Mouse (Mus musculus) neural tube, embryonic 15.5 days (tissue): Measurements from ENCODE around the gene Edrf1. TPM values are rescaled to one million over a fixed set of nuclear protein-coding genes. Genes with fewer than 3 reads are reported as not detected.
A peak's percentile ranks its signal among the peaks of the same experiment; 100 is the strongest.

Source experiments
- ATAC-seq: fragments of 200-750 bp; cut with Nextera tagmentation; 2 replicates; pipeline ENCODE4 v1.8.0; 2017; ENCODE audit warnings: mild to moderate bottlenecking, moderate TSS enrichment, moderate library complexity; ENCODE audit not compliant: low FRiP score
- H3K27ac ChIP-seq: fragments of 300-500 bp; sonication (generic); replicated peaks from 2 replicates; pipeline ENCODE4 v1.5.1; 2015; ENCODE audit warnings: mild to moderate bottlenecking, inconsistent platforms
- H3K27me3 ChIP-seq: fragments of 300-500 bp; sonication (generic); replicated peaks from 2 replicates; pipeline ENCODE4 v1.6.1; 2015; ENCODE audit warnings: inconsistent platforms
- H3K36me3 ChIP-seq: fragments of 300-500 bp; sonication (generic); 2 replicates; pipeline ENCODE4 v1.6.1; 2015; ENCODE audit warnings: inconsistent platforms
- H3K4me1 ChIP-seq: fragments of 300-500 bp; sonication (generic); 2 replicates; pipeline ENCODE4 v1.6.1; 2015; ENCODE audit warnings: inconsistent platforms
- H3K4me2 ChIP-seq: fragments of 300-500 bp; sonication (generic); 2 replicates; pipeline ENCODE4 v1.6.1; 2015; ENCODE audit warnings: inconsistent platforms, mild to moderate bottlenecking, moderate library complexity
- H3K4me3 ChIP-seq: fragments of 300-500 bp; sonication (generic); replicated peaks from 2 replicates; pipeline ENCODE4 v1.5.1; 2015; ENCODE audit warnings: mild to moderate bottlenecking, inconsistent platforms
- H3K9ac ChIP-seq: fragments of 300-500 bp; sonication (generic); replicated peaks from 2 replicates; pipeline ENCODE4 v1.6.1; 2015; ENCODE audit warnings: mild to moderate bottlenecking, inconsistent platforms
- H3K9me3 ChIP-seq: fragments of 300-500 bp; sonication (generic); replicated peaks from 2 replicates; pipeline ENCODE4 v1.6.1; 2016; ENCODE audit warnings: inconsistent platforms
- WGBS: fragments of 180-500 bp; shearing (Covaris S2); methylation state at CpG from one replicate; pipeline ENCODE4 v1.1.7; 2015; ENCODE audit warnings: mixed read lengths; 5-methylcytosine and 5-hydroxymethylcytosine counted together
- polyA plus RNA-seq: library from polyadenylated mRNA; unstranded; fragments of >200 nt; fragmentation: Nextera tagmentation; extraction: Ambion mirVana; gene quantifications from 2 replicates; pipeline ENCODE4 v1.2.1, GENCODE M21; 2015

Edrf1 gene
- polyA plus RNA-seq, 1 experiment from 2014 or later: 17.8 TPM

DNA sequence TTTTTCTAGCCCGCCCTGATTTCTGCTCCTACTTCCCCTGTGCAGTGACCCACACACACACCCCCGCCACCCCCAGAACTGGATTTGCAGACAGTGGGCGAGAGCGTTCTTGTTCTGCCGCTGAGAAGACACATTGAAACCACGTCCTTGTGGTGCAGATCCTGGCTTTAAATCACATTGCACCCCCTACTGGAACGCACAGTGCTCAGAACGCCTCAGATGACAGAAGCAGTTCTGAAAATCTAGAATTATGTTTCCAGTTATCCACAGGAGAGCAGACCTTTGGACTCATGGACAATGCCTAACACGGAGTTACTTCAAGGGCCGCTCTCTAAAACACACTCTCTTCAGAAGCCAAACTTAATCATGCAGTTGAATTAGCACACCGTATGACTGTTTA is 16.6 kb upstream of the Edrf1 start:
- H3K9ac ChIP-seq: 0 out of 2 replicates have a peak overlapping the region, but pooled peaks have one; percentile 7
- no peak for ATAC-seq
- no peak overlapping the region for H3K27ac ChIP-seq
- H3K9me3 ChIP-seq: no peaks in the 10 kb centered on the region
- no peaks in the 10 kb centered on the region for H3K36me3 ChIP-seq
- H3K4me1 ChIP-seq: peaks cover 9% of the 10 kb centered on the region
- no peak overlapping the region for H3K4me3 ChIP-seq
- WGBS: 30% methylated on average over 11 of the region's 11 CpGs
- H3K27me3 ChIP-seq: no peaks in the 10 kb centered on the region
- peak overlapping the region; percentile 40 for H3K4me2 ChIP-seq

DNA sequence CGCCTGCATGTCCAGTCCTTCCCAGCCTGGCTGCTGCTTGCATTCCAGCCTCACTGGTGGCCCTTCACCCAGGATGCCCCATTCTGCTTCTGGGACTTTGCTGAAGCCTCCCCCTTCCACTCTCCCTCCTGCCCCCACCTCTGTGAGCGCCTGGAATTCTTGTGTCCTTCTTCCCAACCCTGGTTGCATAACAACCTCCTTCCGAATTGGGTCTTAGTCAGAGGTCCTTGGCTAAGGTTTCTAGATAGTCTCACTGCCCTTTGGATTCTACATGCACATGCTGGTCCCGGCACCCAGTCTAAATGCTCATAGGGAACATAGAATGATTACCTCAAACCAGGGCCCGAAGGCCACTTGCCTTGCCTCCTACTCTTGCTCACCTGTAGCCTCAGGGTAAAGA is 14.1 kb upstream of the Edrf1 start:
- Histone ChIP-seq H3K9ac (no peak overlapping the region), H3K9me3 (no peaks in the 10 kb centered on the region), H3K36me3 (no peaks in the 10 kb centered on the region), H3K27me3 (no peaks in the 10 kb centered on the region), H3K4me2 (no peak overlapping the region), H3K27ac (no peak overlapping the region), H3K4me1 (peaks cover 9% of the 10 kb centered on the region), H3K4me3 (no peak overlapping the region)
- 90% methylated on average over 5 of the region's 5 CpGs for WGBS
- ATAC-seq: no peak

DNA sequence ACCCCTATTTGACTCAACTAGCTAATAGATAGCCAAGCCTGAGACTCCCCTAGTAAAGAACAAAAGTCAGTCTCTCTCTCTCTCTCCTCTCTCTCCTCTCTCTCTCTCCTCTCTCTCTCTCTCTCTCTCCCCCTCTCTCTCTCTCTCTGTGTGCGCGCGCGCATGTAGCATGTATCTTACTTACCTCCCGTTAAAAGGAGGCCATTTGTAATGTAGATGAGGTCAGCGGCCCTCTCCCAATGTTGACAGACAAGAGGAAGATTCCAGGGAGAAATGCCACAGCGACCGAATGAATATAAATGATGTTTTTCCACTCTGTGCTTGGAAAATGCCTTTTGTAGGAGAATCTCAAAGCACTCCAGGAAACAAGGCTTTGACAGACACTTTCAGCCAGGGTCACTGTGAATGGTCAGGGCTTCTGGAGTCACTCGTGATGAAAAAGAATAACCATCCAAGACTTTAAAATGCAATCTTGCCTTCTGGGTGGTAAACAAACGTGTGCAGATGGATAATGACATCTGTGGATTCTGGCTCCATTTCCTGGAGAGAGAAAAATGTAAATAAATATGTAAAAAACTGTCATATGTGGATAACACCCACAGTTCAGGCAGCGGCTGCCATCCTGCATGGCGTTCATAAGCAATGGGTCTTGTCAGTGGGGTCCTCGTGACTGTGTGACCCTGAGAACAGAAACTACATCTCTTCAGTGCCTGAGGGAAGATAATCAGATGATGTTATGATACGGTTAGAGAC is 10.0 kb upstream of the Edrf1 start:
- H3K9ac ChIP-seq: no peak overlapping the region
- no peak overlapping the region for H3K4me3 ChIP-seq
- no peak for ATAC-seq
- H3K9me3 ChIP-seq: no peaks in the 10 kb centered on the region
- no peaks in the 10 kb centered on the region for H3K4me1 ChIP-seq
- H3K4me2 ChIP-seq: no peak overlapping the region
- WGBS: 36% methylated on average over 14 of the region's 14 CpGs
- no peaks in the 10 kb centered on the region for H3K27me3 ChIP-seq
- H3K36me3 ChIP-seq: no peaks in the 10 kb centered on the region
- H3K27ac ChIP-seq: no peak overlapping the region

DNA sequence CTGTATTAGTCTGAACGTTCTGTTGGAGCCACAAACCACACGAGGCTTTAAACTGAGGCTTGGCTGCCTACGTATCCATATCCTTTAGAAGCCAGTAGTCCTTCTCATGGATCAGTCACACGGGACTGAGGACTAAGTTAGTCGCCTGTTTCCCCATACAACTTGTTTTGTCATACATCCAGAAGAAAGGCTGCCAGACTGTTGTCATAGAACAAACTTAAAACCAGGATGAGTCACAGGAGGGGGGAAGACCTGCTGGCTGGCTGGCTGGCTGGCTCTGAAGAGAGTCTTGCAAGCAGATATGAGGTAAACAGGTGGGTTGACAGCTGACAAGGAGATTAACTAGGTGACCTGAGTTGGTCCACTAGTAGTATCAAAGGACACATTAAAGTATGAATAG is 6.5 kb upstream of the Edrf1 start:
- H3K9ac ChIP-seq: no peak overlapping the region
- no peaks in the 10 kb centered on the region for H3K27me3 ChIP-seq
- no peaks in the 10 kb centered on the region for H3K36me3 ChIP-seq
- WGBS: 85% methylated on average over 5 of the region's 5 CpGs
- ATAC-seq: no peak
- no peaks in the 10 kb centered on the region for H3K9me3 ChIP-seq
- H3K4me2 ChIP-seq: no peak overlapping the region
- no peak overlapping the region for H3K4me3 ChIP-seq
- H3K27ac ChIP-seq: no peak overlapping the region
- no peaks in the 10 kb centered on the region for H3K4me1 ChIP-seq

- no peak overlapping the region for H3K4me2 ChIP-seq
- ATAC-seq: no peak
- WGBS: 25% methylated on average over 2 of the region's 2 CpGs
- no peaks in the 10 kb centered on the region for H3K4me1 ChIP-seq
- H3K27me3 ChIP-seq: no peaks in the 10 kb centered on the region
- no peaks in the 10 kb centered on the region for H3K9me3 ChIP-seq
- H3K9ac ChIP-seq: no peak overlapping the region
- H3K4me3 ChIP-seq: no peak overlapping the region
- H3K36me3 ChIP-seq: no peaks in the 10 kb centered on the region
- H3K27ac ChIP-seq: no peak overlapping the region
These were observed 4.9 kb upstream of the Edrf1 start for GRCm38 (mm10) chr7:133632476-133632875.

DNA sequence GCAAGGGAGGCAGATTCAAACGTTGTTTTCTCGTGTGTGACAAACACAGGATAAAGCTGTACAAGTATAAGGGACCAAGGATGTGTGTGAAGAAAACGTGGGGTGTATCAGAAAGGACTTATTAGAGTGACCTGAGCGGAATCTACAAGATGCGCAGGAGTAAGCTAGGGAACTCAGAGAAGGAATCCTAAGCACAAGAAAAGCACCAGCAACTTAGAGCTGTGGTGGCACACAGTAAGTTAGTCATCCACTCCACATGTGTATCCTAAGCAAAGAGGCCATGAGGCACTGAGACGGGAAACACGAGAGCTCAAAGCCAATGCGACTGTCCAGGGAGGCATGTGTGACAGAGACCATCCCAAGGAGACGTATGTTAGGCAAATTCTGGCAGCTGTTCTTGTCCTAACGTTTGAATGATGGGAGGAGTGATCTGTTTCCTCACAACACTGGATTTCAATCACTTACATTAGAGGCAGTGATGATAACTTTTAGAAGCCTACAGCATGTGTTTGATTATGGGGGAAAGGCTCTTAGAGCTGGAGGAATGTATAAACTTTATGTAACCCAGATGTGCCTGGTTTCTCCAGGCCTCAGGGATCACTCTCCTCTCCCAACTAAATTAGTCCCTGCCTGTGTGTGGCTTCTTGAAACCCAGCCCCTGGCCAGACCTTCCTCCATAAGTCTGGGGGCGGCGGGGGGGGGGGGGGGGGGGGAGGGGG is 2.3 kb upstream of the Edrf1 start:
- Histone ChIP-seq H3K4me2 (no peak overlapping the region), H3K36me3 (no peaks in the 10 kb centered on the region), H3K4me3 (no peak overlapping the region), H3K9me3 (no peaks in the 10 kb centered on the region), H3K4me1 (peaks cover 12% of the 10 kb centered on the region), H3K27me3 (no peaks in the 10 kb centered on the region), H3K9ac (no peak overlapping the region), H3K27ac (no peak overlapping the region)
- 63% methylated on average over 10 of the region's 12 CpGs for whole genome bisulfite sequencing
- ATAC-seq: no peak

- no peaks in the 10 kb centered on the region for H3K27me3 ChIP-seq
- peak overlapping the region; percentile 78 for H3K4me2 ChIP-seq
- no peaks in the 10 kb centered on the region for H3K9me3 ChIP-seq
- peaks cover 12% of the 10 kb centered on the region for H3K4me1 ChIP-seq
- peak overlapping the region; percentile 94 for H3K27ac ChIP-seq
- H3K4me3 ChIP-seq: peak overlapping the region; percentile 98
- peaks cover 12% of the 10 kb centered on the region for H3K36me3 ChIP-seq
- peak; percentile 76 for ATAC-seq
- WGBS: 1% methylated on average over 21 of the region's 21 CpGs
- H3K9ac ChIP-seq: peak overlapping the region; percentile 81
These were observed 498 bp upstream of the Edrf1 start for GRCm38 (mm10) chr7:133636738-133637352.

GRCm38 (mm10) chr7:133638306-133638705 is 963 bp downstream of the Edrf1 start:
- H3K9me3 ChIP-seq: no peaks in the 10 kb centered on the region
- H3K4me1 ChIP-seq: peaks cover 12% of the 10 kb centered on the region
- H3K36me3 ChIP-seq: peaks cover 25% of the 10 kb centered on the region
- H3K27me3 ChIP-seq: no peaks in the 10 kb centered on the region
- no peak for ATAC-seq
- H3K27ac ChIP-seq: peak overlapping the region; percentile 94; the same call in 1 of the 2 replicates
- H3K4me3 ChIP-seq: peak overlapping the region; percentile 98
- 14% methylated on average over 13 of the region's 13 CpGs for WGBS
- H3K9ac ChIP-seq: peak overlapping the region; percentile 96
- H3K4me2 ChIP-seq: peak overlapping the region; percentile 78

- Histone ChIP-seq H3K4me3 (peak overlapping the region; percentile 98; the same call in 1 of the 2 replicates), H3K27ac (no peak overlapping the region), H3K36me3 (peaks cover 30% of the 10 kb centered on the region), H3K9ac (no peak overlapping the region), H3K27me3 (no peaks in the 10 kb centered on the region), H3K4me2 (peak overlapping the region; percentile 78), H3K4me1 (peaks cover 12% of the 10 kb centered on the region), H3K9me3 (no peaks in the 10 kb centered on the region)
- whole genome bisulfite sequencing: 91% methylated on average over 13 of the region's 13 CpGs
- ATAC-seq: no peak
These were observed 1.5 kb downstream of the Edrf1 start for GRCm38 (mm10) chr7:133638821-133639220.

DNA sequence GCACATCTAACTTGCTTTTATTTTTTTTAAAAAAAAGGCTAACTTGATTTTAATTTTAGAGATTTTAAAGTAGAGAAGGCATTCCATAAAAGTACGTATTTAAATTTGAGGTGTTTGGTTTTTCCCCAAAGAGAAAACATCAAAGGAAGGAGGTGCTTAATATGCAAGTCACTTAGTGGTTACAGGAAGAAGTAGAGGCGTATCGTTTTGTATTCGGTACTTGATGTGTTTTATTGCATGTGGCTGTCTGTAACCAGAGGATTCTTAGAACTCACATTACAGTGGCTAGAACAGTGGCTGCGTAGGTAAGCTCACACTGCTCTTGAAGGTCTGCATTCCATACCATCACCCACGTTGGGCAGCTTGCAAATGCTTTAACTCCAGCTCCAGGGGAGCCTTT is 8.4 kb downstream of the Edrf1 start:
- Histone ChIP-seq H3K36me3 (peaks cover 81% of the 10 kb centered on the region), H3K4me2 (no peak overlapping the region), H3K9me3 (no peaks in the 10 kb centered on the region), H3K4me3 (no peak overlapping the region), H3K9ac (no peak overlapping the region), H3K27ac (no peak overlapping the region), H3K27me3 (no peaks in the 10 kb centered on the region), H3K4me1 (no peaks in the 10 kb centered on the region)
- WGBS: 85% methylated on average over 6 of the region's 6 CpGs
- no peak for ATAC-seq

GRCm38 (mm10) chr7:133662467-133662866 is 25.1 kb downstream of the Edrf1 start:
- 45% methylated on average over 1 of the region's 1 CpGs for WGBS
- H3K4me3 ChIP-seq: no peak overlapping the region
- no peaks in the 10 kb centered on the region for H3K9me3 ChIP-seq
- no peak overlapping the region for H3K27ac ChIP-seq
- H3K9ac ChIP-seq: no peak overlapping the region
- ATAC-seq: no peak
- no peaks in the 10 kb centered on the region for H3K27me3 ChIP-seq
- H3K36me3 ChIP-seq: peaks cover 94% of the 10 kb centered on the region
- no peaks in the 10 kb centered on the region for H3K4me1 ChIP-seq
- no peak overlapping the region for H3K4me2 ChIP-seq

DNA sequence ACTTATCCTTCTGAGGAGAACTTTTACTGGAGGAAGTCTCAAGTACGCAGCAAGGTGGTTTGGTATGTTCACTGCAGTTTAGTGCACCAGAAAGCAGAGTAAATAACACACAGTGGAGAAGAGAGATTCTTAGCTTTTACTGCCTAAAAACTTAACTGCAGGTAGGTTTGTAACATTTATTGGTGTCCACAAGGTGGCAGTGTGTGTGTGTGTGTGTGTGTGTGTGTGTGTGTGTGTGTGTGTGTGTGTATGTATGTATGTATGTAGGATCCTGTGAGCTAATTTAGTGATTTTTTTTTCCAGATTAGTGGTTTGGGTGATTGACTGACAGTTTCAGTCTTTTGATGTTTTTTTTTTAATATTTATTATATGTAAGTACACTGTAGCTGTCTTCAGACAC is 31.7 kb downstream of the Edrf1 start:
- peaks cover 85% of the 10 kb centered on the region for H3K36me3 ChIP-seq
- H3K4me1 ChIP-seq: no peaks in the 10 kb centered on the region
- H3K27me3 ChIP-seq: no peaks in the 10 kb centered on the region
- no peak overlapping the region for H3K4me2 ChIP-seq
- 97% methylated on average over 1 of the region's 1 CpGs for WGBS
- ATAC-seq: no peak
- H3K4me3 ChIP-seq: no peak overlapping the region
- no peak overlapping the region for H3K27ac ChIP-seq
- no peak overlapping the region for H3K9ac ChIP-seq
- no peaks in the 10 kb centered on the region for H3K9me3 ChIP-seq
